ENCODE assay signal across 30 mouse cellular contexts in genomic region chr3:67366087-67366892, GRCm38 (mm10). TPM values are rescaled to one million over a fixed set of nuclear protein-coding genes. Genes with fewer than 3 reads are reported as not detected.
DNase-seq lines count a peak whose midpoint lies in the region; ATAC-seq and TF ChIP-seq lines count a peak whose summit lies in the region.
"Had no signal": no experiment of that assay in that cellular context is flagged by ENCODE, and none has a peak within 500 bp of the region (broad histone marks: within the 10 kb centered on the region; RNA-seq: fewer than 3 reads in every experiment).

No protein-coding gene starts in this region.

- 0 out of 2 replicates have a peak, but pooled peaks cover 3% of the 10 kb centered on the region for H3K4me1 ChIP-seq in hindbrain, embryonic 13.5 days (replicated peaks)
- H3K4me1 ChIP-seq in midbrain, embryonic 16.5 days (ENCODE audit: control insufficient read depth, insufficient read depth, low read length) = no peaks in the 10 kb centered on the region
- no peaks in the 10 kb centered on the region for H3K4me1 ChIP-seq in liver, embryonic 11.5 days (replicated peaks; ENCODE audit: control insufficient read depth, insufficient read depth, low read length)
- H3K4me1 ChIP-seq: embryonic facial prominence, embryonic 12.5 days; limb, embryonic 10.5 days; stomach, embryonic 15.5 days had no signal

- 57% methylated on average over 4 of the region's 4 CpGs for WGBS in hindbrain, embryonic 13.5 days
- whole genome bisulfite sequencing in midbrain, embryonic 16.5 days = 36% methylated on average over 4 of the region's 4 CpGs
- WGBS in liver, embryonic 11.5 days = 63% methylated on average over 4 of the region's 4 CpGs

- no peaks in the 10 kb centered on the region for H3K9me3 ChIP-seq in hindbrain, embryonic 13.5 days
- H3K9me3 ChIP-seq in midbrain, embryonic 16.5 days (replicated peaks; ENCODE audit: control insufficient read depth, low read length, poor library complexity, severe bottlenecking) = no peaks in the 10 kb centered on the region
- no peaks in the 10 kb centered on the region for H3K9me3 ChIP-seq in liver, embryonic 11.5 days (ENCODE audit: control insufficient read depth, low read length)
- H3K9me3 ChIP-seq: embryonic facial prominence, embryonic 12.5 days; heart, embryonic 15.5 days; limb, embryonic 10.5 days; stomach, embryonic 15.5 days had no signal

- no peak for DNase-seq in gastrocnemius, adult 2 months
- no peak for DNase-seq in gastrocnemius, postnatal 25 days
- DNase-seq in MN1 (ENCODE audit: low spot score) = peak; percentile 15
- DNase-seq in liver, embryonic 11.5 days (ENCODE audit: low spot score) = no peak
- no peak for DNase-seq in kidney, adult 18-20 months
- DNase-seq in layer of hippocampus, postnatal 36 days = no peak
- DNase-seq: adrenal gland, adult 2 months; cerebellum, adult 18-20 months; cerebellum, postnatal 14 days; forebrain, postnatal 0 days; heart, postnatal 36 days; kidney, adult 8-10 months; kidney, postnatal 10 days; liver; thymus, postnatal 4 days had no signal

- no peak overlapping the region for H3K9ac ChIP-seq in hindbrain, embryonic 13.5 days
- H3K9ac ChIP-seq in midbrain, embryonic 16.5 days (ENCODE audit: low read depth, low read length) = no peak overlapping the region
- no peak overlapping the region for H3K9ac ChIP-seq in liver, embryonic 11.5 days (ENCODE audit: low read depth, low read length)
- H3K9ac ChIP-seq: embryonic facial prominence, embryonic 12.5 days; forebrain, postnatal 0 days; heart, embryonic 15.5 days; stomach, embryonic 15.5 days had no signal

- TF ChIP-seq CTCF in gastrocnemius, adult 2 months (IDR thresholded peaks at IDR 0.05) = no peak

- no peak overlapping the region for H3K4me2 ChIP-seq in hindbrain, embryonic 13.5 days
- no peak overlapping the region for H3K4me2 ChIP-seq in midbrain, embryonic 16.5 days (ENCODE audit: low read length)
- no peak overlapping the region for H3K4me2 ChIP-seq in liver, embryonic 11.5 days
- H3K4me2 ChIP-seq: embryonic facial prominence, embryonic 12.5 days; heart, embryonic 15.5 days; stomach, embryonic 15.5 days had no signal

- peaks cover 6% of the 10 kb centered on the region; the same call in 1 of the 2 replicates for H3K27me3 ChIP-seq in hindbrain, embryonic 13.5 days
- peaks cover 3% of the 10 kb centered on the region; the same call in 1 of the 2 replicates for H3K27me3 ChIP-seq in midbrain, embryonic 16.5 days (ENCODE audit: control insufficient read depth, insufficient read depth, low read depth, low read length)
- no peaks in the 10 kb centered on the region for H3K27me3 ChIP-seq in liver, embryonic 11.5 days (replicated peaks; ENCODE audit: control insufficient read depth, insufficient read depth, low read length)
- H3K27me3 ChIP-seq: embryonic facial prominence, embryonic 12.5 days; heart, embryonic 15.5 days; stomach, embryonic 15.5 days had no signal

- intact Hi-C loops in gastrocnemius, adult 2 months (cut with DNase I) = no loop called here

- H3K4me3 ChIP-seq in gastrocnemius, adult 2 months = no peak overlapping the region
- H3K4me3 ChIP-seq in hindbrain, embryonic 13.5 days = no peak overlapping the region
- no peak overlapping the region for H3K4me3 ChIP-seq in midbrain, embryonic 16.5 days (ENCODE audit: low read depth, low read length)
- H3K4me3 ChIP-seq in liver, embryonic 11.5 days (ENCODE audit: low read depth, low read length) = no peak overlapping the region
- H3K4me3 ChIP-seq: embryonic facial prominence, embryonic 12.5 days; heart, embryonic 15.5 days; limb, embryonic 10.5 days; myocyte; stomach, embryonic 15.5 days had no signal

- ATAC-seq in hindbrain, embryonic 13.5 days (ENCODE audit: low FRiP score) = peak; percentile 83
- ATAC-seq in midbrain, embryonic 16.5 days = peak; percentile 87
- ATAC-seq in liver, embryonic 11.5 days (replicated peaks; ENCODE audit: low FRiP score) = no peak
- ATAC-seq: forebrain, postnatal 0 days had no signal

- peak overlapping the region; percentile 85 for H3K27ac ChIP-seq in gastrocnemius, adult 2 months
- H3K27ac ChIP-seq in hindbrain, embryonic 13.5 days = no peak overlapping the region
- H3K27ac ChIP-seq in midbrain, embryonic 16.5 days (ENCODE audit: low read length) = peak overlapping the region; percentile 41; the same call in 1 of the 2 replicates
- no peak overlapping the region for H3K27ac ChIP-seq in liver, embryonic 11.5 days (ENCODE audit: low read depth, low read length)
- H3K27ac ChIP-seq: embryonic facial prominence, embryonic 12.5 days; heart, embryonic 15.5 days; limb, embryonic 10.5 days; macrophage; stomach, embryonic 15.5 days had no signal

- H3K36me3 ChIP-seq in hindbrain, embryonic 13.5 days = no peaks in the 10 kb centered on the region
- H3K36me3 ChIP-seq in midbrain, embryonic 16.5 days (ENCODE audit: control insufficient read depth, insufficient read depth, low read length) = no peaks in the 10 kb centered on the region
- no peaks in the 10 kb centered on the region for H3K36me3 ChIP-seq in liver, embryonic 11.5 days (ENCODE audit: control insufficient read depth, insufficient read depth, low read length)
- H3K36me3 ChIP-seq: embryonic facial prominence, embryonic 12.5 days; heart, embryonic 15.5 days; stomach, embryonic 15.5 days had no signal

RNA-seq across cellular contexts. Expression of gene Mlf1, which starts 7.6 kb away (rescaled TPM):
- 100 to 1,000 TPM; 363 to 411 TPM for total RNA-seq in gastrocnemius, adult 2 months (2021)
- total RNA-seq in gastrocnemius, postnatal 25 days (2021) = 100 to 1,000 TPM; 423 to 567 TPM
- 33.1 and 42.8 TPM in 2 replicates for polyA plus RNA-seq in hindbrain, embryonic 13.5 days (2015; fragmentation: Nextera tagmentation; extraction: Ambion mirVana)
- polyA plus RNA-seq in midbrain, embryonic 16.5 days (2015; fragmentation: Nextera tagmentation; extraction: Ambion mirVana) = 28.5 TPM in 2 replicates
- 4.8 and 5.6 TPM in 2 replicates for polyA plus RNA-seq in liver, embryonic 11.5 days (2014; fragmentation: Nextera tagmentation; extraction: Ambion mirVana)
- 1 to 10 TPM in 1 of 2 experiments, under 1 TPM in 1; 0.75 to 1.4 TPM for total RNA-seq in layer of hippocampus, postnatal 36 days (2021)
- polyA plus RNA-seq: macrophage had no signal

RNA-seq across cellular contexts. Expression of gene Gm17402, which starts 8.7 kb away (rescaled TPM):
- not detected for total RNA-seq in gastrocnemius, adult 2 months (2021)
- total RNA-seq in gastrocnemius, postnatal 25 days (2021) = not detected
- polyA plus RNA-seq in hindbrain, embryonic 13.5 days (2015; fragmentation: Nextera tagmentation; extraction: Ambion mirVana) = not detected in 2 replicates
- polyA plus RNA-seq in midbrain, embryonic 16.5 days (2015; fragmentation: Nextera tagmentation; extraction: Ambion mirVana) = not detected in 2 replicates
- polyA plus RNA-seq in liver, embryonic 11.5 days (2014; fragmentation: Nextera tagmentation; extraction: Ambion mirVana) = not detected in 2 replicates
- total RNA-seq in layer of hippocampus, postnatal 36 days (2021) = not detected
- total RNA-seq: adrenal gland, adult 2 months; ES-E14; forebrain, postnatal 0 days; gastrocnemius, adult 18-20 months; heart, postnatal 36 days; layer of hippocampus, postnatal 14 days had no signal
- polyA plus RNA-seq: adrenal gland, adult 2 months; embryonic facial prominence, embryonic 12.5 days; forebrain, postnatal 0 days; gonadal fat pad, adult 2 months; heart, embryonic 15.5 days; intestine, embryonic 14.5 days; limb, embryonic 10.5 days; liver, embryonic 16.5 days; lung, embryonic 16.5 days; macrophage; myocyte; stomach, embryonic 15.5 days had no signal

Comparison
In these comparisons a context has a peak if more than half of its experiments do, and no peak if none do; other contexts are left out.
1. H3K27ac ChIP-seq: peak in gastrocnemius, adult 2 months (single experiment) and midbrain, embryonic 16.5 days (single experiment); none in hindbrain, embryonic 13.5 days (single experiment) and liver, embryonic 11.5 days (single experiment).
2. RNA of gene Mlf1, which starts 7.6 kb away (total RNA-seq): 423 to 567 TPM in gastrocnemius, postnatal 25 days and 363 to 411 TPM in gastrocnemius, adult 2 months; 0.75 to 1.4 TPM in layer of hippocampus, postnatal 36 days; every median in the first group is over 100 times any median in the second.